Mouse (Mus musculus) CH12.LX (cell line): Measurements from ENCODE around the gene Pnrc2. TPM values are rescaled to one million over a fixed set of nuclear protein-coding genes. Genes with fewer than 3 reads are reported as not detected.

ENCODE experiments used
- DNase-seq: peaks from one replicate; pipeline ENCODE4 v3.0.0-alpha.2; 2013; ENCODE audit errors: extremely low read depth
- H3K27ac ChIP-seq: 2 replicates; pipeline ENCODE4 v1.5.1; 2012; ENCODE audit warnings: low read depth, mild to moderate bottlenecking, control low read depth, moderate library complexity; ENCODE audit not compliant: insufficient read depth
- H3K27me3 ChIP-seq: replicated peaks from 2 replicates; pipeline ENCODE3; 2012; ENCODE audit warnings: inconsistent platforms
- H3K36me3 ChIP-seq, 2 experiments: replicated peaks in 1 of 2; 2 replicates each; pipeline versions ENCODE3 to v1.6.1; 2012; ENCODE audit warnings: inconsistent platforms in 1 of 2, low read length in 1 of 2, mild to moderate bottlenecking in 1 of 2, mixed read lengths in 1 of 2, moderate library complexity in 1 of 2; ENCODE audit not compliant: control insufficient read depth in 1 of 2, insufficient read depth in 1 of 2
- H3K4me1 ChIP-seq, 2 experiments: 2 replicates each; pipeline ENCODE4 v1.6.1; 2012; ENCODE audit warnings: inconsistent platforms in 1 of 2, moderate library complexity in 1 of 2; ENCODE audit not compliant: insufficient read depth in 2 of 2, control insufficient read depth in 1 of 2
- H3K4me2 ChIP-seq: 2 replicates; pipeline ENCODE4 v1.6.1; 2012; ENCODE audit warnings: low read depth, mild to moderate bottlenecking, control low read depth; ENCODE audit not compliant: poor library complexity, insufficient read depth, severe bottlenecking
- H3K4me3 ChIP-seq, 3 experiments: fragments of 150-350 bp in 1 of 3; sonication (generic) in 1 of 3; replicated peaks in 1 of 3; 2 replicates each; pipeline versions ENCODE3 to v1.5.1; 2011 to 2012; ENCODE audit warnings: low read depth in 2 of 3, low read length in 2 of 3, mild to moderate bottlenecking in 2 of 3, moderate library complexity in 2 of 3, control low read depth in 1 of 3, improper control_type of control experiment in 1 of 3, inconsistent platforms in 1 of 3, mixed read lengths in 1 of 3; ENCODE audit not compliant: poor library complexity in 1 of 3
- H3K79me2 ChIP-seq: replicated peaks from 2 replicates; pipeline ENCODE4 v1.6.1; 2012; ENCODE audit warnings: mild to moderate bottlenecking, moderate library complexity; ENCODE audit not compliant: control insufficient read depth, poor library complexity, insufficient read depth, severe bottlenecking; ENCODE audit errors: extremely low read depth
- H3K9ac ChIP-seq: 2 replicates; pipeline ENCODE4 v1.6.1; 2012; ENCODE audit warnings: low read depth, mild to moderate bottlenecking, control low read depth, moderate library complexity; ENCODE audit not compliant: insufficient read depth
- H3K9me3 ChIP-seq: replicated peaks from 2 replicates; pipeline ENCODE3; 2012; ENCODE audit warnings: low read length, inconsistent platforms, mixed read lengths
- BHLHE40 ChIP-seq: IDR thresholded peaks from 2 replicates; pipeline ENCODE4 v1.6.1; 2011; ENCODE audit warnings: mild to moderate bottlenecking, low read depth, low read length, improper control_type of control experiment
- E2F4 ChIP-seq: IDR thresholded peaks from 2 replicates; pipeline ENCODE4 v1.6.1; 2011; ENCODE audit warnings: low read depth, low read length, improper control_type of control experiment; ENCODE audit not compliant: insufficient replicate concordance
- EP300 ChIP-seq: IDR thresholded peaks from 2 replicates; pipeline ENCODE4 v1.6.1; 2011; ENCODE audit warnings: low read length, improper control_type of control experiment
- ETS1 ChIP-seq: conservative IDR thresholded peaks from 2 replicates; pipeline ENCODE4 v1.6.1; 2012; ENCODE audit warnings: low read depth, mild to moderate bottlenecking, inconsistent platforms, low read length, improper control_type of control experiment, moderate library complexity
- GABPA ChIP-seq: IDR thresholded peaks from 2 replicates; pipeline ENCODE4 v1.6.1; 2012; ENCODE audit warnings: low read depth, low read length, improper control_type of control experiment, inconsistent platforms; ENCODE audit not compliant: insufficient replicate concordance
- IRF4 ChIP-seq: IDR thresholded peaks from 2 replicates; pipeline ENCODE4 v1.6.1; 2014; ENCODE audit warnings: low read depth, mild to moderate bottlenecking, inconsistent platforms, low read length, improper control_type of control experiment
- JUN ChIP-seq: IDR thresholded peaks from 2 replicates; pipeline ENCODE4 v1.6.1; 2011; ENCODE audit warnings: low read depth, mild to moderate bottlenecking, low read length, improper control_type of control experiment, moderate library complexity; ENCODE audit not compliant: insufficient read depth
- MEF2A ChIP-seq: IDR thresholded peaks from 2 replicates; pipeline ENCODE4 v1.6.1; 2014; ENCODE audit warnings: low read depth, mild to moderate bottlenecking, inconsistent platforms, low read length, improper control_type of control experiment, borderline replicate concordance
- MXI1 ChIP-seq: IDR thresholded peaks from 2 replicates; pipeline ENCODE4 v1.6.1; 2011; ENCODE audit warnings: mild to moderate bottlenecking, low read depth, low read length, improper control_type of control experiment
- MYC ChIP-seq: IDR thresholded peaks from 2 replicates; pipeline ENCODE4 v1.6.1; 2011; ENCODE audit warnings: low read depth, mild to moderate bottlenecking, improper control_type of control experiment, low read length
- NELFE ChIP-seq: IDR thresholded peaks from 2 replicates; pipeline ENCODE4 v1.6.1; 2011; ENCODE audit warnings: low read depth, low read length, improper control_type of control experiment
- PAX5 ChIP-seq: IDR thresholded peaks from 2 replicates; pipeline ENCODE4 v1.6.1; 2012; ENCODE audit warnings: low read length, inconsistent platforms, mixed read lengths
- POLR2A ChIP-seq: IDR thresholded peaks from 2 replicates; pipeline ENCODE4 v1.6.1; 2011; ENCODE audit warnings: low read depth, mild to moderate bottlenecking, improper control_type of control experiment, low read length
- RAD21 ChIP-seq: IDR thresholded peaks from 2 replicates; pipeline ENCODE4 v1.6.1; 2011; ENCODE audit warnings: low read depth, mild to moderate bottlenecking, low read length, improper control_type of control experiment, moderate library complexity
- SIN3A ChIP-seq: IDR thresholded peaks from 2 replicates; pipeline ENCODE4 v1.6.1; 2012; ENCODE audit warnings: low read length, improper control_type of control experiment, inconsistent platforms
- SMC3 ChIP-seq: IDR thresholded peaks from 2 replicates; pipeline ENCODE4 v1.6.1; 2011; ENCODE audit warnings: low read depth, low read length, improper control_type of control experiment
- TBP ChIP-seq: conservative IDR thresholded peaks from 2 replicates; pipeline ENCODE4 v1.6.1; 2011; ENCODE audit warnings: low read depth, low read length, improper control_type of control experiment
- TCF12 ChIP-seq: IDR thresholded peaks from 2 replicates; pipeline ENCODE4 v1.6.1; 2014; ENCODE audit warnings: low read depth, mild to moderate bottlenecking, inconsistent platforms, low read length, improper control_type of control experiment
- UBTF ChIP-seq: IDR thresholded peaks from 2 replicates; pipeline ENCODE4 v1.6.1; 2012; ENCODE audit warnings: low read depth, mild to moderate bottlenecking, inconsistent platforms, low read length, improper control_type of control experiment, moderate library complexity
- ZC3H11A ChIP-seq: IDR thresholded peaks from 2 replicates; pipeline ENCODE4 v1.6.1; 2012; ENCODE audit warnings: low read depth, mild to moderate bottlenecking, inconsistent platforms, low read length, improper control_type of control experiment
- ZKSCAN1 ChIP-seq: IDR thresholded peaks from 2 replicates; pipeline ENCODE4 v1.6.1; 2012; ENCODE audit warnings: low read depth, inconsistent platforms, low read length, improper control_type of control experiment, borderline replicate concordance
- ZNF384 ChIP-seq: IDR thresholded peaks from 2 replicates; pipeline ENCODE4 v1.6.1; 2012; ENCODE audit warnings: low read depth, low read length, improper control_type of control experiment, inconsistent platforms
- dilution Hi-C: fragments of 300-500 bp; cut with MboI; formaldehyde crosslinking; loops from 2 replicates; pipeline ENCODE4 v1.14.3; 2020; ENCODE audit warnings: low sequenced_read_pairs; ENCODE audit not compliant: extremely low pct_unique_long_range_greater_than_20kb, extremely low pct_ligation_motif_present
- in situ Hi-C: fragments of 300-500 bp; cut with MboI; formaldehyde crosslinking; loops from 3 replicates; pipeline ENCODE4 v1.14.3; 2019; ENCODE audit warnings: low sequenced_read_pairs, low pct_ligation_motif_present, low pct_unique_long_range_greater_than_20kb, mixed read lengths
- polyA plus RNA-seq: library from polyadenylated mRNA; unstranded; fragments of >175 nt; gene quantifications from 2 replicates; pipeline ENCODE4 v1.2.1, GENCODE M21; 2012; ENCODE audit warnings: low read depth; ENCODE audit not compliant: insufficient read length
- total RNA-seq, 2 experiments: library from RNA; depleted of rRNA; stranded (reverse); fragments of 300-350 nt in 1 of 2; fragments of >200 nt in 1 of 2; gene quantifications; 2 replicates each; pipeline ENCODE4 v1.2.3; 2012 to 2014

Gene Pnrc2
- total and polyA plus RNA-seq, 3 experiments: 30.5 to 46.9 (median 32.8) TPM

- no peak overlapping the region for H3K9ac ChIP-seq
- no peak for TF ChIP-seq TCF12
- no peak for TF ChIP-seq IRF4
- no peak for TF ChIP-seq SIN3A
- TF ChIP-seq UBTF: no peak
- TF ChIP-seq MEF2A: no peak
- TF ChIP-seq E2F4: no peak
- TF ChIP-seq EP300: no peak
- no peak for TF ChIP-seq ZKSCAN1
- TF ChIP-seq RAD21: no peak
- no peak for TF ChIP-seq TBP
- TF ChIP-seq PAX5: no peak
- TF ChIP-seq SMC3: no peak
- H3K79me2 ChIP-seq: peaks cover 32% of the 10 kb centered on the region
- H3K4me1 ChIP-seq: peaks cover 0 to 24% of the 10 kb centered on the region in 2 experiments; a peak in 2 of 4 replicates
- no peaks in the 10 kb centered on the region for H3K27me3 ChIP-seq
- no peak for DNase-seq
- no peaks in the 10 kb centered on the region for H3K9me3 ChIP-seq
- dilution Hi-C loops: no loop called here
- H3K27ac ChIP-seq: no peak overlapping the region
- no peak overlapping the region for H3K4me2 ChIP-seq
- H3K4me3 ChIP-seq: no peak overlapping the region
- H3K36me3 ChIP-seq: peaks cover 2 to 9% of the 10 kb centered on the region in 2 experiments
- in situ Hi-C loops: no loop called here
These were observed 19.0 kb downstream of the Pnrc2 start for GRCm38 (mm10) chr4:135854630-135855029.

GRCm38 (mm10) chr4:135853987-135854546 is 19.6 kb downstream of the Pnrc2 start:
- Histone ChIP-seq H3K4me3 (no peak overlapping the region), H3K79me2 (peaks cover 26% of the 10 kb centered on the region), H3K4me2 (no peak overlapping the region), H3K9ac (no peak overlapping the region), H3K36me3 (peaks cover 0 to 4% of the 10 kb centered on the region in 2 experiments), H3K27ac (no peak overlapping the region), H3K9me3 (no peaks in the 10 kb centered on the region), H3K27me3 (no peaks in the 10 kb centered on the region), H3K4me1 (peaks cover 0 to 19% of the 10 kb centered on the region in 2 experiments; a peak in 2 of 4 replicates)
- dilution Hi-C loops: no loop called here
- TF ChIP-seq EP300 (no peak), MYC (no peak), SMC3 (no peak), ETS1 (no peak), NELFE (no peak), BHLHE40 (no peak), ZNF384 (no peak), RAD21 (no peak), IRF4 (no peak), ZC3H11A (no peak), TCF12 (no peak), POLR2A (no peak), JUN (no peak), GABPA (no peak), MXI1 (no peak)
- in situ Hi-C loops: no loop called here
- no peak for DNase-seq
